Mouse (Mus musculus): ENCODE results near the gene Nr1h2. TPM values are rescaled to one million over a fixed set of nuclear protein-coding genes. Genes with fewer than 3 reads are reported as not detected.

Gene Nr1h2
- polyA plus RNA-seq, 1 experiment, result 67.6 TPM

GRCm38 (mm10) chr7:44551731-44552130, 2.0 kb downstream of the Nr1h2 start:
- no peaks in the 10 kb centered on the region for H3K27me3 ChIP-seq (ENCODE audit: control insufficient read depth, insufficient read depth, low read length, poor library complexity, severe bottlenecking)
- peaks cover 5% of the 10 kb centered on the region for H3K4me1 ChIP-seq (ENCODE audit: control insufficient read depth, insufficient read depth, low read length)
- TF ChIP-seq CTCF (IDR thresholded peaks at IDR 0.05; ENCODE audit: low read depth, low read length) (no peak), EP300 (IDR thresholded peaks at IDR 0.05; ENCODE audit: insufficient read depth, low read depth, low read length) (no peak), POLR2A (IDR thresholded peaks at IDR 0.05; ENCODE audit: insufficient read depth, low read length) (no peak)
- H3K27ac ChIP-seq (ENCODE audit: insufficient read depth, low read length), result no peak overlapping the region
- H3K4me3 ChIP-seq (ENCODE audit: low read depth, low read length), result peak overlapping the region; percentile 73
- no peaks in the 10 kb centered on the region for H3K9me3 ChIP-seq (replicated peaks; ENCODE audit: control insufficient read depth, insufficient read depth, low read length, poor library complexity, severe bottlenecking)
- H3K36me3 ChIP-seq (ENCODE audit: control insufficient read depth, insufficient read depth, low read length, poor library complexity, severe bottlenecking), result peaks cover 12% of the 10 kb centered on the region
- H3K9ac ChIP-seq (ENCODE audit: low read depth, poor library complexity, severe bottlenecking), result peak overlapping the region; percentile 41

GRCm38 (mm10) chr7:44551301-44551700, 2.5 kb downstream of the Nr1h2 start:
- H3K36me3 ChIP-seq (ENCODE audit: control insufficient read depth, insufficient read depth, low read length, poor library complexity, severe bottlenecking), result peaks cover 12% of the 10 kb centered on the region
- H3K4me1 ChIP-seq (ENCODE audit: control insufficient read depth, insufficient read depth, low read length), result peaks cover 5% of the 10 kb centered on the region
- TF ChIP-seq CTCF (IDR thresholded peaks at IDR 0.05; ENCODE audit: low read depth, low read length) (no peak), EP300 (IDR thresholded peaks at IDR 0.05; ENCODE audit: insufficient read depth, low read depth, low read length) (no peak), POLR2A (IDR thresholded peaks at IDR 0.05; ENCODE audit: insufficient read depth, low read length) (no peak)
- peak overlapping the region; percentile 9 for H3K4me3 ChIP-seq (ENCODE audit: low read depth, low read length)
- H3K9ac ChIP-seq (ENCODE audit: low read depth, poor library complexity, severe bottlenecking), result no peak overlapping the region
- no peak overlapping the region for H3K27ac ChIP-seq (ENCODE audit: insufficient read depth, low read length)
- no peaks in the 10 kb centered on the region for H3K9me3 ChIP-seq (replicated peaks; ENCODE audit: control insufficient read depth, insufficient read depth, low read length, poor library complexity, severe bottlenecking)
- no peaks in the 10 kb centered on the region for H3K27me3 ChIP-seq (ENCODE audit: control insufficient read depth, insufficient read depth, low read length, poor library complexity, severe bottlenecking)

GRCm38 (mm10) chr7:44550409-44550678, 3.4 kb downstream of the Nr1h2 start:
- TF ChIP-seq POLR2A (IDR thresholded peaks at IDR 0.05; ENCODE audit: insufficient read depth, low read length) (no peak), EP300 (IDR thresholded peaks at IDR 0.05; ENCODE audit: insufficient read depth, low read depth, low read length) (no peak), CTCF (IDR thresholded peaks at IDR 0.05; ENCODE audit: low read depth, low read length) (no peak)
- Histone ChIP-seq H3K27ac (ENCODE audit: insufficient read depth, low read length) (no peak overlapping the region), H3K27me3 (ENCODE audit: control insufficient read depth, insufficient read depth, low read length, poor library complexity, severe bottlenecking) (no peaks in the 10 kb centered on the region), H3K4me1 (ENCODE audit: control insufficient read depth, insufficient read depth, low read length) (peaks cover 5% of the 10 kb centered on the region), H3K36me3 (ENCODE audit: control insufficient read depth, insufficient read depth, low read length, poor library complexity, severe bottlenecking) (peaks cover 12% of the 10 kb centered on the region), H3K9ac (ENCODE audit: low read depth, poor library complexity, severe bottlenecking) (no peak overlapping the region), H3K9me3 (replicated peaks; ENCODE audit: control insufficient read depth, insufficient read depth, low read length, poor library complexity, severe bottlenecking) (no peaks in the 10 kb centered on the region), H3K4me3 (ENCODE audit: low read depth, low read length) (no peak overlapping the region)

GRCm38 (mm10) chr7:44549621-44550408, 3.9 kb downstream of the Nr1h2 start:
- Histone ChIP-seq H3K36me3 (ENCODE audit: control insufficient read depth, insufficient read depth, low read length, poor library complexity, severe bottlenecking) (peaks cover 12% of the 10 kb centered on the region), H3K4me1 (ENCODE audit: control insufficient read depth, insufficient read depth, low read length) (peaks cover 5% of the 10 kb centered on the region), H3K9me3 (replicated peaks; ENCODE audit: control insufficient read depth, insufficient read depth, low read length, poor library complexity, severe bottlenecking) (no peaks in the 10 kb centered on the region), H3K27me3 (ENCODE audit: control insufficient read depth, insufficient read depth, low read length, poor library complexity, severe bottlenecking) (no peaks in the 10 kb centered on the region), H3K9ac (ENCODE audit: low read depth, poor library complexity, severe bottlenecking) (no peak overlapping the region), H3K4me3 (ENCODE audit: low read depth, low read length) (no peak overlapping the region), H3K27ac (ENCODE audit: insufficient read depth, low read length) (no peak overlapping the region)
- no peak for TF ChIP-seq EP300 (IDR thresholded peaks at IDR 0.05; ENCODE audit: insufficient read depth, low read depth, low read length)
- TF ChIP-seq POLR2A (IDR thresholded peaks at IDR 0.05; ENCODE audit: insufficient read depth, low read length), result no peak
- no peak for TF ChIP-seq CTCF (IDR thresholded peaks at IDR 0.05; ENCODE audit: low read depth, low read length)

- peak within 1 kb of the TSS; percentile 76 for H3K4me3 ChIP-seq (ENCODE audit: low read depth, low read length)
- peaks cover 5% of the 10 kb centered on the region for H3K4me1 ChIP-seq (ENCODE audit: control insufficient read depth, insufficient read depth, low read length)
- peak within 1 kb of the TSS; percentile 42 for H3K9ac ChIP-seq (ENCODE audit: low read depth, poor library complexity, severe bottlenecking)
- TF ChIP-seq POLR2A (IDR thresholded peaks at IDR 0.05; ENCODE audit: insufficient read depth, low read length), result peak; percentile 64
- TF ChIP-seq CTCF (IDR thresholded peaks at IDR 0.05; ENCODE audit: low read depth, low read length), result peak; percentile 77
- no peak for TF ChIP-seq EP300 (IDR thresholded peaks at IDR 0.05; ENCODE audit: insufficient read depth, low read depth, low read length)
- no peaks in the 10 kb centered on the region for H3K27me3 ChIP-seq (ENCODE audit: control insufficient read depth, insufficient read depth, low read length, poor library complexity, severe bottlenecking)
- H3K27ac ChIP-seq (ENCODE audit: insufficient read depth, low read length), result peak within 1 kb of the TSS; percentile 23; the same call in 1 of the 2 replicates
- no peaks in the 10 kb centered on the region for H3K9me3 ChIP-seq (replicated peaks; ENCODE audit: control insufficient read depth, insufficient read depth, low read length, poor library complexity, severe bottlenecking)
- H3K36me3 ChIP-seq (ENCODE audit: control insufficient read depth, insufficient read depth, low read length, poor library complexity, severe bottlenecking), result peaks cover 12% of the 10 kb centered on the region
These were observed 5.2 kb downstream of the Nr1h2 start, which contains the start of gene Pold1 for GRCm38 (mm10) chr7:44548497-44549087. Pold1 (minus strand) TSS chr7:44548849.

- no peaks in the 10 kb centered on the region for H3K27me3 ChIP-seq (ENCODE audit: control insufficient read depth, insufficient read depth, low read length, poor library complexity, severe bottlenecking)
- TF ChIP-seq CTCF (IDR thresholded peaks at IDR 0.05; ENCODE audit: low read depth, low read length) (no peak), EP300 (IDR thresholded peaks at IDR 0.05; ENCODE audit: insufficient read depth, low read depth, low read length) (no peak), POLR2A (IDR thresholded peaks at IDR 0.05; ENCODE audit: insufficient read depth, low read length) (no peak)
- peaks cover 13% of the 10 kb centered on the region for H3K36me3 ChIP-seq (ENCODE audit: control insufficient read depth, insufficient read depth, low read length, poor library complexity, severe bottlenecking)
- no peak overlapping the region for H3K27ac ChIP-seq (ENCODE audit: insufficient read depth, low read length)
- H3K9ac ChIP-seq (ENCODE audit: low read depth, poor library complexity, severe bottlenecking), result peak overlapping the region; percentile 42
- no peaks in the 10 kb centered on the region for H3K9me3 ChIP-seq (replicated peaks; ENCODE audit: control insufficient read depth, insufficient read depth, low read length, poor library complexity, severe bottlenecking)
- H3K4me3 ChIP-seq (ENCODE audit: low read depth, low read length), result peak overlapping the region; percentile 76
- H3K4me1 ChIP-seq (ENCODE audit: control insufficient read depth, insufficient read depth, low read length), result peaks cover 5% of the 10 kb centered on the region
These were observed 6.0 kb downstream of the Nr1h2 start for GRCm38 (mm10) chr7:44547725-44548124.

All from ES-Bruce4 (cell line).